Mouse (Mus musculus) limb, embryonic 14.5 days (tissue): ENCODE measurements around the gene Nol7. TPM values are rescaled to one million over a fixed set of nuclear protein-coding genes. Genes with fewer than 3 reads are reported as not detected.

Experiments
- ATAC-seq: fragments of 200-750 bp; cut with Nextera tagmentation; 2 replicates; pipeline ENCODE4 v1.8.0; 2017; ENCODE audit warnings: low read depth, moderate number of reproducible peaks, moderate TSS enrichment; ENCODE audit not compliant: low FRiP score
- DNase-seq: peaks from one replicate; pipeline ENCODE4 v3.0.0-alpha.2; 2015; ENCODE audit warnings: low spot score
- H3K27ac ChIP-seq: fragments of 300-500 bp; sonication (generic); replicated peaks from 2 replicates; pipeline ENCODE4 v1.5.1; 2014; ENCODE audit warnings: low read depth, mild to moderate bottlenecking, low read length, moderate library complexity, mixed read lengths
- H3K27me3 ChIP-seq: fragments of 300-500 bp; sonication (generic); 2 replicates; pipeline ENCODE4 v1.6.1; 2014; ENCODE audit warnings: low read length, mixed read lengths; ENCODE audit not compliant: control insufficient read depth, insufficient read depth
- H3K36me3 ChIP-seq: fragments of 300-500 bp; sonication (generic); 2 replicates; pipeline ENCODE4 v1.6.1; 2014; ENCODE audit warnings: mild to moderate bottlenecking, low read length, moderate library complexity, mixed read lengths; ENCODE audit not compliant: control insufficient read depth, insufficient read depth
- H3K4me1 ChIP-seq: fragments of 300-500 bp; sonication (generic); 2 replicates; pipeline ENCODE4 v1.6.1; 2014; ENCODE audit warnings: antibody characterized with exemption, low read length, mixed read lengths; ENCODE audit not compliant: control insufficient read depth, insufficient read depth
- H3K4me2 ChIP-seq: fragments of 300-500 bp; sonication (generic); replicated peaks from 2 replicates; pipeline ENCODE4 v1.6.1; 2014; ENCODE audit warnings: low read depth, mild to moderate bottlenecking, low read length, moderate library complexity; ENCODE audit not compliant: severe bottlenecking
- H3K4me3 ChIP-seq: fragments of 300-500 bp; sonication (generic); replicated peaks from 2 replicates; pipeline ENCODE4 v1.5.1; 2014; ENCODE audit warnings: low read length
- H3K9ac ChIP-seq: fragments of 300-500 bp; sonication (generic); 2 replicates; pipeline ENCODE4 v1.6.1; 2014; ENCODE audit warnings: mild to moderate bottlenecking, low read depth, low read length, moderate library complexity; ENCODE audit not compliant: severe bottlenecking
- H3K9me3 ChIP-seq: fragments of 300-500 bp; sonication (generic); 2 replicates; pipeline ENCODE4 v1.6.1; 2016; ENCODE audit warnings: low read length; ENCODE audit not compliant: control insufficient read depth
- POLR2A ChIP-seq: fragments of 200-500 bp; IDR thresholded peaks from 2 replicates; pipeline ENCODE4 v1.8.0; 2012; ENCODE audit warnings: inconsistent platforms, mild to moderate bottlenecking, moderate library complexity, borderline replicate concordance; ENCODE audit not compliant: insufficient read depth, insufficient read length; ENCODE audit errors: extremely low read depth
- WGBS: fragments of 180-500 bp; shearing (Covaris S2); extraction: QIAGEN DNeasy Blood & Tissue Kit; methylation state at CpG from one replicate; pipeline ENCODE4 v1.1.7; 2014; 5-methylcytosine and 5-hydroxymethylcytosine counted together
- polyA plus RNA-seq, 2 experiments: library from polyadenylated mRNA; depleted of rRNA in 1 of 2; stranded (reverse) in 1 of 2; unstranded in 1 of 2; fragments of >200 nt; fragmentation: Nextera tagmentation in 1 of 2; extraction: Ambion mirVana in 1 of 2; gene quantifications; 2 replicates each; pipeline versions ENCODE4 v1.2.1 to v1.2.3; 2012 to 2014

Nol7 gene
- polyA plus RNA-seq (2012; rRNA removed) (57.4 and 96.1 TPM in 2 replicates), polyA plus RNA-seq (2014; fragmentation: Nextera tagmentation; extraction: Ambion mirVana) (138 and 148 TPM in 2 replicates)

- 1% methylated on average over 71 of the region's 72 CpGs for WGBS
- H3K27me3 ChIP-seq: no peaks in the 10 kb centered on the region
- peaks cover 30% of the 10 kb centered on the region for H3K36me3 ChIP-seq
- ATAC-seq (peak; percentile 92), DNase-seq (peak; percentile 88)
- no peaks in the 10 kb centered on the region for H3K9me3 ChIP-seq
- H3K27ac ChIP-seq: peak within 1 kb of the TSS; percentile 91
- peak within 1 kb of the TSS; percentile 87 for H3K9ac ChIP-seq
- H3K4me1 ChIP-seq: 0 out of 2 replicates have a peak, but pooled peaks cover 5% of the 10 kb centered on the region
- peak within 1 kb of the TSS; percentile 85 for H3K4me3 ChIP-seq
- peak within 1 kb of the TSS; percentile 57 for H3K4me2 ChIP-seq
- peak; percentile 45; the same call in 1 of the 2 replicates for TF ChIP-seq POLR2A
Measured at GRCm38 (mm10) chr13:43398297-43399080, at the start of gene Nol7. Gene Nol7, plus strand, starts transcription at chr13:43398390.

GRCm38 (mm10) chr13:43349376-43349775 is 48.8 kb upstream of the Nol7 start:
- DNase-seq (no peak), ATAC-seq (no peak)
- no peaks in the 10 kb centered on the region for H3K36me3 ChIP-seq
- H3K9me3 ChIP-seq: no peaks in the 10 kb centered on the region
- no peak overlapping the region for H3K4me3 ChIP-seq
- no peak for TF ChIP-seq POLR2A
- WGBS: 91% methylated on average over 8 of the region's 8 CpGs
- no peaks in the 10 kb centered on the region for H3K27me3 ChIP-seq
- H3K4me2 ChIP-seq: no peak overlapping the region
- H3K9ac ChIP-seq: no peak overlapping the region
- no peak overlapping the region for H3K27ac ChIP-seq
- H3K4me1 ChIP-seq: 0 out of 2 replicates have a peak, but pooled peaks cover 4% of the 10 kb centered on the region

DNA sequence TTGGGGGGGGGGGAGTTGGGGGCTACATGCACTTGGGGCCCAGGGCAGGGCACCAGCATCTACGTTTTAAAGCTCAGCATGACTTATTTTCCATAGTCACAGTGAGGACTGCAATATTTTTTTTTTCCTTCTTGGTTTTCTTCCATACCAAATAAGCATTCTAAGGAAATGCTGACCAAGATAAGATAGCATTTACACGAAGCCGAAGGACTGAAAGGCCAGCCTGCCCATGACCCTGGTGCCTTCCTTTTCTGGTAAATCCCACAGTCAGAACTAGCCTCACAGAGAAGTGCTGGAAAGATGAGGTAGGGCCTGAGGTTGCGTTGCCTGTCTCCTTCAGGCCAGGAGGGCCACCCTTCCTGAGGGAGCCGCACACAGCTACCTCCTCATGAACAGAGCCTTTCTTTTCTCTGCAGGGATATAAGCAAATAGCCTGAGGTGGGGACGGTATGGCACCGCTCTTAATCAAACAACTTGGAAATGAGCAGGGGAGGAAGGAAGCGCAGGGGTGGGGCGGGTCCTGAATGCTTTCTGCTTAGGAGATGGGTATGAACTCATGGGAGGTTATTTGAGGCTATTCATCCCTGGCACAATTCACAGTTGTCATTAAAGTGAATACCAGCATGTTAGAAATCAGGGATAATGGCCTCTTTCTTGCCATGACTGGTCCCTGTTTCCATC is 47.6 kb upstream of the Nol7 start:
- WGBS: 82% methylated on average over 9 of the region's 9 CpGs

GRCm38 (mm10) chr13:43353356-43353755 is 44.8 kb upstream of the Nol7 start:
- Histone ChIP-seq H3K4me2 (no peak overlapping the region), H3K36me3 (no peaks in the 10 kb centered on the region), H3K27me3 (no peaks in the 10 kb centered on the region), H3K27ac (no peak overlapping the region), H3K9ac (no peak overlapping the region), H3K4me1 (0 out of 2 replicates have a peak, but pooled peaks cover 7% of the 10 kb centered on the region), H3K9me3 (no peaks in the 10 kb centered on the region), H3K4me3 (no peak overlapping the region)
- TF ChIP-seq POLR2A: no peak
- DNase-seq (no peak), ATAC-seq (no peak)
- WGBS: 66% methylated on average over 4 of the region's 4 CpGs

More for the DNA sequence above, 47.6 kb upstream of the Nol7 start:
- no peak overlapping the region for H3K4me2 ChIP-seq
- TF ChIP-seq POLR2A: no peak
- no peaks in the 10 kb centered on the region for H3K9me3 ChIP-seq
- no peaks in the 10 kb centered on the region for H3K27me3 ChIP-seq
- no peak overlapping the region for H3K27ac ChIP-seq
- no peaks in the 10 kb centered on the region for H3K36me3 ChIP-seq
- H3K9ac ChIP-seq: no peak overlapping the region
- H3K4me1 ChIP-seq: 0 out of 2 replicates have a peak, but pooled peaks cover 7% of the 10 kb centered on the region
- no peak overlapping the region for H3K4me3 ChIP-seq
- DNase-seq (no peak), ATAC-seq (no peak)

- 40% methylated on average over 12 of the region's 12 CpGs for WGBS
- H3K36me3 ChIP-seq: no peaks in the 10 kb centered on the region
- H3K4me2 ChIP-seq: no peak overlapping the region
- no peak overlapping the region for H3K9ac ChIP-seq
- H3K27me3 ChIP-seq: no peaks in the 10 kb centered on the region
- H3K4me3 ChIP-seq: no peak overlapping the region
- DNase-seq: no peak
- TF ChIP-seq POLR2A: no peak
- no peaks in the 10 kb centered on the region for H3K9me3 ChIP-seq
- no peak for ATAC-seq
- no peak overlapping the region for H3K27ac ChIP-seq
- 0 out of 2 replicates have a peak, but pooled peaks cover 7% of the 10 kb centered on the region for H3K4me1 ChIP-seq
Measured at GRCm38 (mm10) chr13:43354362-43354761, 43.8 kb upstream of the Nol7 start.
